ENCODE assay signal across 10 mouse cellular contexts in genomic region chr7:127896384-127896783, GRCm38 (mm10). TPM values are rescaled to one million over a fixed set of nuclear protein-coding genes. Genes with fewer than 3 reads are reported as not detected.
A peak's percentile ranks its signal among the peaks of the same experiment; 100 is the strongest.
DNase-seq lines count a peak whose midpoint lies in the region; ATAC-seq and TF ChIP-seq lines count a peak whose summit lies in the region.
"Had no signal": no experiment of that assay in that cellular context is flagged by ENCODE, and none has a peak within 500 bp of the region (broad histone marks: within the 10 kb centered on the region; RNA-seq: fewer than 3 reads in every experiment).

No protein-coding gene starts in this region.

- H3K36me3 ChIP-seq in hindbrain, embryonic 11.5 days (ENCODE audit: control insufficient read depth, insufficient read depth, low read length) = no peaks in the 10 kb centered on the region
- peaks cover 12% of the 10 kb centered on the region for H3K36me3 ChIP-seq in hindbrain, embryonic 13.5 days
- peaks cover 32% of the 10 kb centered on the region for H3K36me3 ChIP-seq in E14TG2a.4 (ENCODE audit: insufficient read depth, low read length)
- no peaks in the 10 kb centered on the region; the same call in 1 of the 2 replicates for H3K36me3 ChIP-seq in limb, embryonic 11.5 days (ENCODE audit: control insufficient read depth, insufficient read depth, low read length)

- H3K4me2 ChIP-seq in hindbrain, embryonic 11.5 days (replicated peaks; ENCODE audit: low read depth, low read length) = no peak overlapping the region
- no peak overlapping the region for H3K4me2 ChIP-seq in hindbrain, embryonic 13.5 days
- no peak overlapping the region for H3K4me2 ChIP-seq in limb, embryonic 11.5 days (ENCODE audit: low read depth, severe bottlenecking)

- TF ChIP-seq CTCF in E14TG2a.4 (conservative IDR thresholded peaks at IDR 0.05; ENCODE audit: low read length) = peak; percentile 95
- TF ChIP-seq CTCF in gastrocnemius, adult 2 months (IDR thresholded peaks at IDR 0.05) = peak; percentile 76

- H3K4me3 ChIP-seq in hindbrain, embryonic 11.5 days (ENCODE audit: low read depth, low read length) = no peak overlapping the region
- no peak overlapping the region for H3K4me3 ChIP-seq in hindbrain, embryonic 13.5 days
- peak overlapping the region; percentile 92 for H3K4me3 ChIP-seq in E14TG2a.4 (replicated peaks; ENCODE audit: low read length)
- H3K4me3 ChIP-seq in gastrocnemius, adult 2 months = no peak overlapping the region
- H3K4me3 ChIP-seq in limb, embryonic 11.5 days (ENCODE audit: low read depth, low read length) = no peak overlapping the region

- H3K4me1 ChIP-seq in hindbrain, embryonic 11.5 days (replicated peaks; ENCODE audit: control insufficient read depth, insufficient read depth, low read length) = no peaks in the 10 kb centered on the region; the same call in 1 of the 2 replicates
- H3K4me1 ChIP-seq in hindbrain, embryonic 13.5 days (replicated peaks) = peaks cover 14% of the 10 kb centered on the region
- peaks cover 55% of the 10 kb centered on the region for H3K4me1 ChIP-seq in E14TG2a.4 (replicated peaks; ENCODE audit: low read depth, low read length)
- H3K4me1 ChIP-seq in limb, embryonic 11.5 days (ENCODE audit: control insufficient read depth, insufficient read depth, low read length) = 0 out of 2 replicates have a peak, but pooled peaks cover 5% of the 10 kb centered on the region

- intact Hi-C loops in gastrocnemius, adult 2 months (cut with DNase I) = loop anchor here (5.0 kb wide), 1 partner anchor 41 kb away; no protein-coding TSS in a partner anchor

- no peak overlapping the region for H3K9ac ChIP-seq in hindbrain, embryonic 11.5 days (ENCODE audit: low read depth, low read length)
- no peak overlapping the region for H3K9ac ChIP-seq in hindbrain, embryonic 13.5 days
- no peak overlapping the region for H3K9ac ChIP-seq in limb, embryonic 11.5 days (ENCODE audit: low read length)
- H3K9ac ChIP-seq: limb, embryonic 12.5 days had no signal

- whole genome bisulfite sequencing in hindbrain, embryonic 11.5 days = 59% methylated on average over 13 of the region's 13 CpGs
- WGBS in hindbrain, embryonic 13.5 days = 67% methylated on average over 13 of the region's 13 CpGs
- WGBS in limb, embryonic 11.5 days = 57% methylated on average over 13 of the region's 13 CpGs

- peak; percentile 66 for DNase-seq in hindbrain, embryonic 11.5 days (ENCODE audit: low spot score)
- DNase-seq in c-Kit-negative CD71-positive TER-119-positive erythroid progenitor cells, embryonic 14.5 days (ENCODE audit: low read depth, low spot score) = peak; percentile 58
- peak; percentile 76 for DNase-seq in gastrocnemius, adult 2 months
- peak; percentile 66 for DNase-seq in limb, embryonic 11.5 days (ENCODE audit: low spot score)
- peak; percentile 69 for DNase-seq in retina, embryonic 14.5 days (ENCODE audit: low spot score)
- DNase-seq in yolk sac, embryonic 10.5 days (ENCODE audit: low spot score) = no peak

- H3K9me3 ChIP-seq in hindbrain, embryonic 11.5 days (ENCODE audit: control insufficient read depth, low read length) = no peaks in the 10 kb centered on the region
- no peaks in the 10 kb centered on the region for H3K9me3 ChIP-seq in hindbrain, embryonic 13.5 days
- H3K9me3 ChIP-seq in E14TG2a.4 (ENCODE audit: low read length) = no peaks in the 10 kb centered on the region
- H3K9me3 ChIP-seq in limb, embryonic 11.5 days (ENCODE audit: control insufficient read depth, low read length) = no peaks in the 10 kb centered on the region
- H3K9me3 ChIP-seq: embryonic facial prominence, embryonic 13.5 days; limb, embryonic 12.5 days had no signal

- no peak overlapping the region for H3K27ac ChIP-seq in hindbrain, embryonic 11.5 days (ENCODE audit: low read depth, low read length)
- no peak overlapping the region for H3K27ac ChIP-seq in hindbrain, embryonic 13.5 days
- H3K27ac ChIP-seq in gastrocnemius, adult 2 months = peak overlapping the region; percentile 93
- no peak overlapping the region for H3K27ac ChIP-seq in limb, embryonic 11.5 days (replicated peaks; ENCODE audit: low read depth, low read length)
- H3K27ac ChIP-seq: limb, embryonic 12.5 days had no signal

- H3K27me3 ChIP-seq in hindbrain, embryonic 11.5 days (ENCODE audit: control insufficient read depth, insufficient read depth, low read length) = no peaks in the 10 kb centered on the region
- H3K27me3 ChIP-seq in hindbrain, embryonic 13.5 days = peaks cover 2% of the 10 kb centered on the region; the same call in 1 of the 2 replicates
- H3K27me3 ChIP-seq in E14TG2a.4 (ENCODE audit: insufficient read depth, low read length) = no peaks in the 10 kb centered on the region
- no peaks in the 10 kb centered on the region for H3K27me3 ChIP-seq in limb, embryonic 11.5 days (ENCODE audit: control insufficient read depth, insufficient read depth, low read length)
- H3K27me3 ChIP-seq: embryonic facial prominence, embryonic 13.5 days had no signal

- no peak for ATAC-seq in hindbrain, embryonic 11.5 days (ENCODE audit: low FRiP score)
- no peak for ATAC-seq in hindbrain, embryonic 13.5 days (ENCODE audit: low FRiP score)
- no peak for ATAC-seq in limb, embryonic 11.5 days (ENCODE audit: insufficient number of reproducible peaks, low FRiP score, low TSS enrichment, low read depth)

RNA-seq across cellular contexts. Expression of gene Vkorc1, which starts 1.0 kb away (rescaled TPM):
- polyA plus RNA-seq in hindbrain, embryonic 11.5 days (2014; fragmentation: Nextera tagmentation; extraction: Ambion mirVana) = 48.0 and 53.9 TPM in 2 replicates
- 67.6 and 71.1 TPM in 2 replicates for polyA plus RNA-seq in hindbrain, embryonic 13.5 days (2015; fragmentation: Nextera tagmentation; extraction: Ambion mirVana)
- total RNA-seq in gastrocnemius, adult 2 months (2021) = 10 to 100 TPM in 1 of 2 experiments, 1 to 10 TPM in 1; 9.2 to 12.6 TPM
- polyA plus RNA-seq in limb, embryonic 11.5 days (2014; fragmentation: Nextera tagmentation; extraction: Ambion mirVana) = 63.1 and 66.6 TPM in 2 replicates

RNA-seq across cellular contexts. Expression of gene Gm21974, which starts 1.1 kb away (rescaled TPM):
- not detected in 2 replicates for polyA plus RNA-seq in hindbrain, embryonic 11.5 days (2014; fragmentation: Nextera tagmentation; extraction: Ambion mirVana)
- 0.61 TPM in 1 of 2 replicates, not detected in the other for polyA plus RNA-seq in hindbrain, embryonic 13.5 days (2015; fragmentation: Nextera tagmentation; extraction: Ambion mirVana)
- total RNA-seq in gastrocnemius, adult 2 months (2021) = not detected
- not detected in 2 replicates for polyA plus RNA-seq in limb, embryonic 11.5 days (2014; fragmentation: Nextera tagmentation; extraction: Ambion mirVana)
- polyA plus RNA-seq: embryonic facial prominence, embryonic 13.5 days; limb, embryonic 12.5 days had no signal

RNA-seq across cellular contexts. Expression of gene Prss53, which starts 5.6 kb away (rescaled TPM):
- polyA plus RNA-seq in hindbrain, embryonic 11.5 days (2014; fragmentation: Nextera tagmentation; extraction: Ambion mirVana) = 0.59 and 0.60 TPM in 2 replicates
- 0.58 and 0.82 TPM in 2 replicates for polyA plus RNA-seq in hindbrain, embryonic 13.5 days (2015; fragmentation: Nextera tagmentation; extraction: Ambion mirVana)
- 1 to 10 TPM; 1.2 to 2.0 TPM for total RNA-seq in gastrocnemius, adult 2 months (2021)
- polyA plus RNA-seq in limb, embryonic 11.5 days (2014; fragmentation: Nextera tagmentation; extraction: Ambion mirVana) = 0.85 and 0.92 TPM in 2 replicates

RNA-seq across cellular contexts. Expression of gene Bckdk, which starts 7.5 kb away (rescaled TPM):
- 96.5 and 105 TPM in 2 replicates for polyA plus RNA-seq in hindbrain, embryonic 11.5 days (2014; fragmentation: Nextera tagmentation; extraction: Ambion mirVana)
- polyA plus RNA-seq in hindbrain, embryonic 13.5 days (2015; fragmentation: Nextera tagmentation; extraction: Ambion mirVana) = 59.7 and 66.8 TPM in 2 replicates
- total RNA-seq in gastrocnemius, adult 2 months (2021) = 100 to 1,000 TPM; 169 to 177 TPM
- 124 TPM in 2 replicates for polyA plus RNA-seq in limb, embryonic 11.5 days (2014; fragmentation: Nextera tagmentation; extraction: Ambion mirVana)

RNA-seq across cellular contexts. Expression of gene Kat8, which starts 15.9 kb away (rescaled TPM):
- polyA plus RNA-seq in hindbrain, embryonic 11.5 days (2014; fragmentation: Nextera tagmentation; extraction: Ambion mirVana) = 49.7 and 50.1 TPM in 2 replicates
- polyA plus RNA-seq in hindbrain, embryonic 13.5 days (2015; fragmentation: Nextera tagmentation; extraction: Ambion mirVana) = 47.1 and 50.9 TPM in 2 replicates
- total RNA-seq in gastrocnemius, adult 2 months (2021) = 10 to 100 TPM; 24.3 to 26.6 TPM
- 48.2 and 53.7 TPM in 2 replicates for polyA plus RNA-seq in limb, embryonic 11.5 days (2014; fragmentation: Nextera tagmentation; extraction: Ambion mirVana)
